Mouse (Mus musculus) C2C12 (cell line): ENCODE results near the gene Tspan5.

Source experiments
- CTCF ChIP-seq: IDR thresholded peaks from one replicate; pipeline ENCODE4 v1.5.1; 2011; ENCODE audit not compliant: control insufficient read depth, insufficient read depth, insufficient read length
- FOSL1 ChIP-seq: IDR thresholded peaks from one replicate; pipeline ENCODE4 v1.8.0; 2011; ENCODE audit warnings: mild to moderate bottlenecking, low read length; ENCODE audit not compliant: poor library complexity, insufficient read depth, severe bottlenecking
- MAX ChIP-seq: IDR thresholded peaks from one replicate; pipeline ENCODE4 v1.6.1; 2011; ENCODE audit warnings: mild to moderate bottlenecking, control low read depth

DNA sequence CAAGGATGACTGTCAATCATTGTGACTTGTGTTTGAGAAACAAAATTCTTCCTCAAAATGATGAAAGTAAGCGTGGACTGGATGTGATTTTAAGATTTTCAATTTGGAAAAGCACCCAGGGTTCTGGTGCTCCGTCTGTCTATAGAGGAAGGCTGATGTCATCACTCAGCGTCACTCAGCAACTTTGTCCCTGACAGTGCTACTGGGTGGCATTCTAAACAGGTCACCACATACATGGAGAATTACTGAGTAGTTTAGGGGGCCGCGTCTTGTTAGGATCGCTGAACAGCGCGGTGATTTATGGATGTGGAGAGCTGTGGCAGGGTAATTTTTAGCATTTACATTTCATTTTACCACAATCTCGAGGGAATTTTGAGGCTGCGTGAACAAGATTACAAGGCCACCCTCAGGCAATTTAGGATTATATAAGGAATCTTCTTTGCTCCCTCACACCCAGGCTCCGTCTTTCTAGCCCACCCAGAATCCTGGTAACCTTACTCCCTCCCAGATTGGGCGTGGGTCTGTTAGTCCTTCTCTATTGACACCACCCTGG is 26.6 kb downstream of the Tspan5 start:
- TF ChIP-seq CTCF (no peak), MAX (no peak), FOSL1 (no peak)
